Mouse (Mus musculus) neutrophil, adult 83 days (primary cell): ENCODE measurements around the gene Nsun6. TPM values are rescaled to one million over a fixed set of nuclear protein-coding genes. Genes with fewer than 3 reads are reported as not detected.

Source experiments
- total RNA-seq, 2 experiments: library from RNA; stranded (reverse); gene quantifications; one replicate each; pipeline ENCODE4 v1.2.4; 2023

The Nsun6 gene
- 10 to 100 TPM; 13.5 to 15.7 TPM for total RNA-seq

GRCm38 (mm10) chr2:15054945-15055637 is at the start of gene Nsun6:
Gene Nsun6 (minus strand): TSS chr2:15055069.

GRCm38 (mm10) chr2:15049117-15049873 is 5.6 kb downstream of the Nsun6 start, which contains the start of gene Arl5b:
Gene Arl5b (plus strand): TSS chr2:15049395.

Other genes starting within 250 kb of the Nsun6 start
- gene Arl5b, start 5.7 kb downstream of the Nsun6 start, total RNA-seq: 10 to 100 TPM; 29.7 to 36.3 TPM